Mouse (Mus musculus) MEL-GATA-1-ER (cell line): ENCODE measurements around the gene Spata25.
A peak's percentile ranks its signal among the peaks of the same experiment; 100 is the strongest.

ENCODE experiments used
- DNase-seq: peaks from one replicate; pipeline ENCODE4 v3.0.0-alpha.2; 2012; ENCODE audit warnings: low read depth; ENCODE audit errors: extremely low read depth

Gene Spata25

GRCm38 (mm10) chr2:164806614-164807013 is 21.7 kb downstream of the Spata25 start:
- no peak for DNase-seq

- peak; percentile 29 for DNase-seq
These were observed 23.0 kb downstream of the Spata25 start for GRCm38 (mm10) chr2:164805332-164805718.

GRCm38 (mm10) chr2:164804533-164805331 is 23.6 kb downstream of the Spata25 start, which contains the start of the genes Acot8 and Zswim3:
Gene Acot8 (minus strand): TSS chr2:164804882.
Gene Zswim3 (plus strand): TSS chr2:164805098.
- peak; percentile 99 for DNase-seq

GRCm38 (mm10) chr2:164803921-164804313 is 24.4 kb downstream of the Spata25 start:
- peak; percentile 13 for DNase-seq

- no peak for DNase-seq
These were observed 25.0 kb downstream of the Spata25 start for GRCm38 (mm10) chr2:164803201-164803920.

- DNase-seq, result no peak
These were observed 27.9 kb downstream of the Spata25 start for GRCm38 (mm10) chr2:164800252-164801004.

GRCm38 (mm10) chr2:164798554-164798953 is 29.8 kb downstream of the Spata25 start:
- DNase-seq, result peak; percentile 29

- no peak for DNase-seq
These were observed 32.5 kb downstream of the Spata25 start for GRCm38 (mm10) chr2:164795868-164796267.

GRCm38 (mm10) chr2:164794293-164794692 is 34.0 kb downstream of the Spata25 start:
- peak; percentile 84 for DNase-seq

- no peak for DNase-seq
These were observed 34.6 kb downstream of the Spata25 start for GRCm38 (mm10) chr2:164793772-164794171.

GRCm38 (mm10) chr2:164793236-164793635 is 35.1 kb downstream of the Spata25 start:
- peak; percentile 30 for DNase-seq

GRCm38 (mm10) chr2:164792400-164793190 is 35.7 kb downstream of the Spata25 start:
- no peak for DNase-seq

GRCm38 (mm10) chr2:164791841-164792261 is 36.5 kb downstream of the Spata25 start:
- no peak for DNase-seq

- DNase-seq, result no peak
These were observed 37.9 kb downstream of the Spata25 start for GRCm38 (mm10) chr2:164790451-164790850.

GRCm38 (mm10) chr2:164788411-164788810 is 39.9 kb downstream of the Spata25 start:
- no peak for DNase-seq

- DNase-seq, result no peak
These were observed 40.6 kb downstream of the Spata25 start for GRCm38 (mm10) chr2:164787779-164788178.

GRCm38 (mm10) chr2:164787032-164787431 is 41.3 kb downstream of the Spata25 start:
- DNase-seq, result no peak

GRCm38 (mm10) chr2:164786388-164786885 is 41.9 kb downstream of the Spata25 start:
- no peak for DNase-seq

GRCm38 (mm10) chr2:164785481-164786387 is 42.6 kb downstream of the Spata25 start, which contains the start of gene Snx21:
Gene Snx21 (plus strand): TSS chr2:164785823.
- DNase-seq, result peak; percentile 40
